Mouse (Mus musculus) cortical plate, adult 2 months (tissue): ENCODE results near the gene Calm3.
A peak's percentile ranks its signal among the peaks of the same experiment; 100 is the strongest.

Source experiments
- CTCF ChIP-seq: fragments of 200-500 bp; IDR thresholded peaks from 2 replicates; pipeline ENCODE4 v1.5.1; 2011; ENCODE audit warnings: mild to moderate bottlenecking, control low read depth, low read length; ENCODE audit not compliant: insufficient read depth; ENCODE audit errors: extremely low read depth
- POLR2A ChIP-seq: fragments of 200-500 bp; IDR thresholded peaks from 2 replicates; pipeline ENCODE4 v1.6.1; 2011; ENCODE audit warnings: mild to moderate bottlenecking, low read length, control low read depth; ENCODE audit not compliant: insufficient read depth; ENCODE audit errors: extremely low read depth

DNA sequence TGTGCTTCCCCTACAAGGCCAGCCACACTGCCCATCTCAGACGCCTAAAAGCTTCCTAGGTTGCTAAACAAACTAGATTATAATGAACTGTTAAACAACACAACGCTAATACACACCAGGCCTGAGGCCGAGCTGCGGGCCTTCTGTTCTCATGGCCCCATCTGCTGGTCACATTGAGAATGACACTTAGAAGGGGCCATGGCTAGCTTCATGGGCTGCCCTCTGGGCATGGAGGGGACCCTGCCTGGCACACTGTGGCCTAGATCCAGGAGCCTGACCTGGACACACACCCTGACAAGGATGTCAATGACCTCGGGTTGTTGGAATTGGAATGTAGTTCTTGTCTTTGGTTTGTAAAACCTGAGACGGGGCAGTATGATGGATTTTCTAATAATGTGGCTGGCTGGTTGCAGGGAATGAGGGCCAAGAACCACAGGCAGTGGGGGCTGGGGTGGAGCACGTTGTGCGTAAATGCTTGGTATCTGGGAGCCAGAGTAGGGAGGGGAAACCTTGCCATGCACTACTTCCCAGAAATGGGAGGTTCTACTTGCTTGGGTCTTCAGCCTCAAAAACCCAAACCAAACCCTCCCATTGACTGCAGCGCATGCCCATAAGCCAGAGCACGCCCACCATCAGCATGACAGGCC, 10.0 kb downstream of the Calm3 start:
- TF ChIP-seq CTCF (peak; percentile 81), POLR2A (no peak)
